Mouse (Mus musculus) neural tube, embryonic 14.5 days (tissue): ENCODE results near the gene Gm37240. TPM values are rescaled to one million over a fixed set of nuclear protein-coding genes. Genes with fewer than 3 reads are reported as not detected.

Experiments used
- ATAC-seq: fragments of 200-750 bp; cut with Nextera tagmentation; 2 replicates; pipeline ENCODE4 v1.8.0; 2017; ENCODE audit warnings: low read depth, mild to moderate bottlenecking, moderate TSS enrichment, moderate library complexity
- H3K27ac ChIP-seq: fragments of 300-500 bp; sonication (generic); 2 replicates; pipeline ENCODE4 v1.5.1; 2014; ENCODE audit warnings: low read depth, mild to moderate bottlenecking, control low read depth, low read length, moderate library complexity, mixed read lengths
- H3K27me3 ChIP-seq: fragments of 300-500 bp; sonication (generic); 2 replicates; pipeline ENCODE4 v1.6.1; 2014; ENCODE audit warnings: low read length; ENCODE audit not compliant: control insufficient read depth, insufficient read depth
- H3K36me3 ChIP-seq: fragments of 300-500 bp; sonication (generic); 2 replicates; pipeline ENCODE4 v1.6.1; 2014; ENCODE audit warnings: low read length, mixed read lengths; ENCODE audit not compliant: control insufficient read depth, insufficient read depth
- H3K4me1 ChIP-seq: fragments of 300-500 bp; sonication (generic); 2 replicates; pipeline ENCODE4 v1.6.1; 2014; ENCODE audit warnings: low read length; ENCODE audit not compliant: control insufficient read depth, insufficient read depth
- H3K4me2 ChIP-seq: fragments of 300-500 bp; sonication (generic); 2 replicates; pipeline ENCODE4 v1.6.1; 2014; ENCODE audit warnings: mild to moderate bottlenecking, low read depth, low read length, control low read depth
- H3K4me3 ChIP-seq: fragments of 300-500 bp; sonication (generic); 2 replicates; pipeline ENCODE4 v1.5.1; 2014; ENCODE audit warnings: low read depth, low read length, control low read depth, mixed read lengths
- H3K9ac ChIP-seq: fragments of 300-500 bp; sonication (generic); replicated peaks from 2 replicates; pipeline ENCODE4 v1.6.1; 2014; ENCODE audit warnings: low read depth, mild to moderate bottlenecking, control low read depth, low read length, mixed read lengths
- H3K9me3 ChIP-seq: fragments of 300-500 bp; sonication (generic); 2 replicates; pipeline ENCODE4 v1.6.1; 2016; ENCODE audit warnings: low read length; ENCODE audit not compliant: control insufficient read depth
- WGBS: fragments of 180-500 bp; shearing (Covaris S2); extraction: QIAGEN DNeasy Blood & Tissue Kit; methylation state at CpG from one replicate; pipeline ENCODE4 v1.1.7; 2014; 5-methylcytosine and 5-hydroxymethylcytosine counted together
- polyA plus RNA-seq: library from polyadenylated mRNA; unstranded; fragments of >200 nt; fragmentation: Nextera tagmentation; extraction: Ambion mirVana; gene quantifications from 2 replicates; pipeline ENCODE4 v1.2.1, GENCODE M21; 2014

Gene Gm37240
- polyA plus RNA-seq, 1 experiment from 2014 or later, result not detected

- Histone ChIP-seq H3K9ac (no peak overlapping the region), H3K27me3 (peaks cover 2% of the 10 kb centered on the region), H3K4me3 (no peak overlapping the region), H3K9me3 (no peaks in the 10 kb centered on the region), H3K4me2 (no peak overlapping the region), H3K27ac (no peak overlapping the region), H3K36me3 (no peaks in the 10 kb centered on the region), H3K4me1 (no peaks in the 10 kb centered on the region)
- ATAC-seq, result no peak
- 90% methylated on average over 12 of the region's 12 CpGs for WGBS
These were observed 1215.2 kb downstream of the Gm37240 start for GRCm38 (mm10) chr3:84672136-84672535.

- ATAC-seq, result no peak
- Histone ChIP-seq H3K4me1 (peaks cover 5% of the 10 kb centered on the region; the same call in 1 of the 2 replicates), H3K4me2 (no peak overlapping the region), H3K9ac (no peak overlapping the region), H3K27me3 (peaks cover 3% of the 10 kb centered on the region), H3K36me3 (no peaks in the 10 kb centered on the region), H3K27ac (no peak overlapping the region), H3K4me3 (no peak overlapping the region), H3K9me3 (no peaks in the 10 kb centered on the region)
- WGBS, result 86% methylated on average over 3 of the region's 3 CpGs
These were observed 1218.4 kb downstream of the Gm37240 start for GRCm38 (mm10) chr3:84668957-84669356.

GRCm38 (mm10) chr3:84665255-84666073 lies 1221.9 kb downstream of the Gm37240 start:
- peak overlapping the region; percentile 42 for H3K4me2 ChIP-seq
- no peaks in the 10 kb centered on the region for H3K36me3 ChIP-seq
- H3K4me3 ChIP-seq, result peak overlapping the region; percentile 8; the same call in 1 of the 2 replicates
- no peak overlapping the region for H3K27ac ChIP-seq
- peaks cover 3% of the 10 kb centered on the region for H3K27me3 ChIP-seq
- H3K9ac ChIP-seq, result no peak overlapping the region
- ATAC-seq, result peak; percentile 60; the same call in 1 of the 2 replicates
- peaks cover 5% of the 10 kb centered on the region; the same call in 1 of the 2 replicates for H3K4me1 ChIP-seq
- H3K9me3 ChIP-seq, result no peaks in the 10 kb centered on the region
- 4% methylated on average over 21 of the region's 21 CpGs for WGBS

GRCm38 (mm10) chr3:84664686-84665085 lies 1222.6 kb downstream of the Gm37240 start:
- Histone ChIP-seq H3K27me3 (peaks cover 3% of the 10 kb centered on the region), H3K9ac (no peak overlapping the region), H3K4me2 (no peak overlapping the region), H3K27ac (no peak overlapping the region), H3K9me3 (no peaks in the 10 kb centered on the region), H3K4me3 (no peak overlapping the region), H3K36me3 (no peaks in the 10 kb centered on the region), H3K4me1 (peaks cover 5% of the 10 kb centered on the region; the same call in 1 of the 2 replicates)
- no peak for ATAC-seq
- WGBS, result 72% methylated on average over 8 of the region's 8 CpGs

GRCm38 (mm10) chr3:84663858-84664257 lies 1223.5 kb downstream of the Gm37240 start:
- 88% methylated on average over 4 of the region's 4 CpGs for whole genome bisulfite sequencing
- H3K36me3 ChIP-seq, result no peaks in the 10 kb centered on the region

GRCm38 (mm10) chr3:84663079-84663478 lies 1224.2 kb downstream of the Gm37240 start:
- no peak overlapping the region for H3K9ac ChIP-seq
- H3K27ac ChIP-seq, result no peak overlapping the region
- no peak overlapping the region for H3K4me2 ChIP-seq
- H3K27me3 ChIP-seq, result peaks cover 3% of the 10 kb centered on the region
- WGBS, result 87% methylated on average over 12 of the region's 12 CpGs
- no peak overlapping the region for H3K4me3 ChIP-seq
- no peak for ATAC-seq
- peaks cover 5% of the 10 kb centered on the region; the same call in 1 of the 2 replicates for H3K4me1 ChIP-seq
- H3K9me3 ChIP-seq, result no peaks in the 10 kb centered on the region
- no peaks in the 10 kb centered on the region for H3K36me3 ChIP-seq

More at GRCm38 (mm10) chr3:84663858-84664257, 1223.5 kb downstream of the Gm37240 start:
- no peak for ATAC-seq
- Histone ChIP-seq H3K9ac (no peak overlapping the region), H3K27me3 (peaks cover 3% of the 10 kb centered on the region), H3K27ac (no peak overlapping the region), H3K4me3 (no peak overlapping the region), H3K4me1 (peaks cover 5% of the 10 kb centered on the region; the same call in 1 of the 2 replicates), H3K9me3 (no peaks in the 10 kb centered on the region), H3K4me2 (no peak overlapping the region)

GRCm38 (mm10) chr3:84660380-84660779 lies 1226.9 kb downstream of the Gm37240 start:
- no peaks in the 10 kb centered on the region; the same call in 1 of the 2 replicates for H3K27me3 ChIP-seq
- ATAC-seq, result no peak
- 85% methylated on average over 2 of the region's 2 CpGs for WGBS
- no peaks in the 10 kb centered on the region for H3K9me3 ChIP-seq
- no peak overlapping the region for H3K27ac ChIP-seq
- H3K4me2 ChIP-seq, result no peak overlapping the region
- H3K36me3 ChIP-seq, result no peaks in the 10 kb centered on the region
- H3K4me3 ChIP-seq, result no peak overlapping the region
- H3K4me1 ChIP-seq, result no peaks in the 10 kb centered on the region
- H3K9ac ChIP-seq, result no peak overlapping the region

GRCm38 (mm10) chr3:84658872-84659271 lies 1228.4 kb downstream of the Gm37240 start:
- 97% methylated on average over 2 of the region's 2 CpGs for WGBS
- no peak overlapping the region for H3K9ac ChIP-seq

GRCm38 (mm10) chr3:84658017-84658416 lies 1229.3 kb downstream of the Gm37240 start:
- H3K9me3 ChIP-seq, result no peaks in the 10 kb centered on the region
- H3K27me3 ChIP-seq, result no peaks in the 10 kb centered on the region
- H3K27ac ChIP-seq, result no peak overlapping the region
- WGBS, result 90% methylated on average over 7 of the region's 7 CpGs
- no peaks in the 10 kb centered on the region for H3K36me3 ChIP-seq
- no peak overlapping the region for H3K4me3 ChIP-seq
- no peak overlapping the region for H3K4me2 ChIP-seq
- 0 out of 2 replicates have a peak, but pooled peaks cover 2% of the 10 kb centered on the region for H3K4me1 ChIP-seq
- no peak for ATAC-seq
- no peak overlapping the region for H3K9ac ChIP-seq

More at GRCm38 (mm10) chr3:84658872-84659271, 1228.4 kb downstream of the Gm37240 start:
- Histone ChIP-seq H3K4me2 (no peak overlapping the region), H3K36me3 (no peaks in the 10 kb centered on the region), H3K27me3 (no peaks in the 10 kb centered on the region), H3K4me3 (no peak overlapping the region), H3K9me3 (no peaks in the 10 kb centered on the region), H3K4me1 (0 out of 2 replicates have a peak, but pooled peaks cover 2% of the 10 kb centered on the region), H3K27ac (no peak overlapping the region)
- no peak for ATAC-seq
